Mouse (Mus musculus) C2C12 (cell line): ENCODE measurements around the gene Gosr1. TPM values are rescaled to one million over a fixed set of nuclear protein-coding genes. Genes with fewer than 3 reads are reported as not detected.

Experiments
- H3K27me3 ChIP-seq: one replicate; pipeline ENCODE4 v1.6.1; 2011; ENCODE audit not compliant: control insufficient read depth, insufficient read depth, insufficient read length
- H3K36me3 ChIP-seq: one replicate; pipeline ENCODE4 v1.6.1; 2011; ENCODE audit not compliant: control insufficient read depth, insufficient read depth
- H3K4me3 ChIP-seq: one replicate; pipeline ENCODE4 v1.5.1; 2011; ENCODE audit warnings: mild to moderate bottlenecking, control low read depth; ENCODE audit not compliant: poor library complexity, insufficient read depth, severe bottlenecking
- H3K79me2 ChIP-seq: one replicate; pipeline ENCODE4 v1.6.1; 2011; ENCODE audit not compliant: control insufficient read depth, insufficient read depth
- H3K79me3 ChIP-seq: one replicate; pipeline ENCODE4 v1.6.1; 2011; ENCODE audit warnings: low read depth, control low read depth
- H3ac ChIP-seq: one replicate; pipeline ENCODE3; 2011; ENCODE audit warnings: low read depth; ENCODE audit not compliant: control insufficient read depth, insufficient read length
- CEBPB ChIP-seq: IDR thresholded peaks from one replicate; pipeline ENCODE4 v1.6.1; 2011; ENCODE audit warnings: low read depth, mild to moderate bottlenecking, control low read depth, moderate library complexity
- CTCF ChIP-seq: IDR thresholded peaks from one replicate; pipeline ENCODE4 v1.5.1; 2011; ENCODE audit not compliant: control insufficient read depth, insufficient read depth, insufficient read length
- FOSL1 ChIP-seq: IDR thresholded peaks from one replicate; pipeline ENCODE4 v1.8.0; 2011; ENCODE audit warnings: mild to moderate bottlenecking, low read length; ENCODE audit not compliant: poor library complexity, insufficient read depth, severe bottlenecking
- MAX ChIP-seq: IDR thresholded peaks from one replicate; pipeline ENCODE4 v1.6.1; 2011; ENCODE audit warnings: mild to moderate bottlenecking, control low read depth
- MYOD1 ChIP-seq: IDR thresholded peaks from one replicate; pipeline ENCODE4 v1.6.1; 2011; ENCODE audit warnings: low read depth; ENCODE audit not compliant: control insufficient read depth, insufficient read length
- MYOG ChIP-seq: IDR thresholded peaks from one replicate; pipeline ENCODE4 v1.6.1; 2011; ENCODE audit not compliant: control insufficient read depth, insufficient read length; ENCODE audit errors: extremely low read depth
- USF1 ChIP-seq: IDR thresholded peaks from one replicate; pipeline ENCODE4 v1.6.1; 2011; ENCODE audit warnings: low read depth, mild to moderate bottlenecking, control low read depth, moderate library complexity
- polyA plus RNA-seq: library from polyadenylated mRNA; unstranded; fragments of >200 nt; fragmentation: generic; extraction: Trizol; gene quantifications from one replicate; pipeline ENCODE4 v1.2.1, GENCODE M21; 2012; ENCODE audit warnings: missing spikeins

Gene Gosr1
- polyA plus RNA-seq, 1 experiment, result 11.9 TPM

DNA sequence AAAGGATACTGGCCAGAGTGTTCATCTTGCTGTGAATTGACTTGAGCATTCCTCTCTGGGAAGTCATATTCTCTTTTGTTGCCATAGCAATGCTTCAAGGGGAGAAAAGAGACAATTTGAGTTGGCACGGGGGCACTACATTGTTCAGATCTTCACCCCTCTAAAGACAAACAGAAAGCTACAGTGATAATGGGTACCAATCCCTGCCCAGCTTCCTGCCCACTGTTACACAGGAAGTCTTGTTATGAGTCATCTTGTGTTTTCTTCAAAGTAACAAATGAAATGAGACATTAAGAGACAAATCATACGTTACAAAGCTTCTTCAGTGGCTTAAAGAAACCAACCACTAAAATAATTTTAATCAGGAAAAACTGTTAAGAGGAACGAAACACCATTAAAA, 28.8 kb downstream of the Gosr1 start:
- H3K79me2 ChIP-seq, result no peaks in the 10 kb centered on the region
- no peaks in the 10 kb centered on the region for H3K79me3 ChIP-seq
- H3K4me3 ChIP-seq, result no peak overlapping the region
- H3K27me3 ChIP-seq, result no peaks in the 10 kb centered on the region
- no peak overlapping the region for H3ac ChIP-seq
- H3K36me3 ChIP-seq, result peaks cover 36% of the 10 kb centered on the region
- TF ChIP-seq CTCF, result no peak
- no peak for TF ChIP-seq MYOG
- TF ChIP-seq FOSL1, result no peak
- no peak for TF ChIP-seq USF1
- no peak for TF ChIP-seq MYOD1
- no peak for TF ChIP-seq MAX
- no peak for TF ChIP-seq CEBPB

- Histone ChIP-seq H3K27me3 (no peaks in the 10 kb centered on the region), H3K79me2 (no peaks in the 10 kb centered on the region), H3ac (no peak overlapping the region), H3K4me3 (no peak overlapping the region), H3K79me3 (no peaks in the 10 kb centered on the region), H3K36me3 (peaks cover 36% of the 10 kb centered on the region)
- TF ChIP-seq CTCF (no peak), MYOG (no peak), MYOD1 (no peak), MAX (no peak), USF1 (no peak), CEBPB (no peak), FOSL1 (no peak)
Observed at GRCm38 (mm10) chr11:76730650-76731049, 32.7 kb downstream of the Gosr1 start.

DNA sequence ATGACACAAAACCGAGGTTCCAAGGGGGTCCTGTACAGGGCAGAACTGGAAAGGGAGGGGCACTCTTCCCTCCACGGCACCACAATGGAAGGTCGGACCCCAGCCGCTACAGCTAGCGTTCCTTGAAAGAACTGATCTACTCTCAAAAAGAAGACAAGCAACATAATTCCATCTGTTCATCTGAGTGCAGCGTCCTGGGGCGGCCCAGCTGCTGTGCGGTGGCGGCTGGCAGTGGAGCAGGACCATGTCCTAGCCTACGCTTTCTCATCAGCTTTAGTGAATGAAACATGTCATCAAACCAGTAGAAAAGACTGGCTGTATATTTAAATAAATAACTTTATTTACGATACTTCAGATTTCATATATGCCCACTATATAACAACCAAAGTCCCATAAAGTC, 35.3 kb downstream of the Gosr1 start:
- TF ChIP-seq USF1 (no peak), MYOD1 (no peak), MYOG (no peak), CTCF (no peak), FOSL1 (no peak), MAX (no peak), CEBPB (no peak)
- Histone ChIP-seq H3K27me3 (no peaks in the 10 kb centered on the region), H3K36me3 (peaks cover 22% of the 10 kb centered on the region), H3K79me2 (no peaks in the 10 kb centered on the region), H3ac (no peak overlapping the region), H3K79me3 (no peaks in the 10 kb centered on the region), H3K4me3 (no peak overlapping the region)

GRCm38 (mm10) chr11:76723911-76724310, 39.5 kb downstream of the Gosr1 start:
- TF ChIP-seq FOSL1 (no peak), USF1 (no peak), MYOG (no peak), MAX (no peak), CTCF (no peak), CEBPB (no peak), MYOD1 (no peak)
- no peak overlapping the region for H3K4me3 ChIP-seq
- H3ac ChIP-seq, result no peak overlapping the region
- peaks cover 9% of the 10 kb centered on the region for H3K36me3 ChIP-seq
- no peaks in the 10 kb centered on the region for H3K79me3 ChIP-seq
- H3K79me2 ChIP-seq, result no peaks in the 10 kb centered on the region
- no peaks in the 10 kb centered on the region for H3K27me3 ChIP-seq

DNA sequence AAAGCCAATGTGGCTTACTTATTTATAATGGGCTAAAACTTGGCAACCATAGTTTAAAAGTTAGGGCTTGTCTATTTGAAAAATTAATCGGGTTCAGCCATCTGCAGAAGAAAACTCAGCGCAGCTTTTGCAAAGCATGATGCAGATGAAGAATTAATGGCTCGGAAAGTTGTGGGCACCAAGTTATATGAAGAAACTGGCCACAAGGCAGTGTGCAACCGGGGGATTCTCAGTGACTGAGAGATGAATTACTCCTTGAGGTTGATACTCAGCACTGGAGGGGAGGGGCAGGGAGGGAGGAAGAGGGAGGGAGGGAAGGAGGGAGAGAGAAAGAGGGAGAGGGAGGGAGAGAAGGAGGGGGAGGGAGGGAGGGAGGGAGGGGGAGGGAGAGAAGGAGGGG, 46.4 kb downstream of the Gosr1 start:
- H3K4me3 ChIP-seq, result no peak overlapping the region
- peaks cover 4% of the 10 kb centered on the region for H3K27me3 ChIP-seq
- no peak overlapping the region for H3ac ChIP-seq
- no peaks in the 10 kb centered on the region for H3K79me3 ChIP-seq
- no peaks in the 10 kb centered on the region for H3K79me2 ChIP-seq
- H3K36me3 ChIP-seq, result no peaks in the 10 kb centered on the region
- TF ChIP-seq FOSL1, result no peak
- no peak for TF ChIP-seq CTCF
- TF ChIP-seq MYOD1, result no peak
- TF ChIP-seq USF1, result no peak
- TF ChIP-seq MYOG, result no peak
- TF ChIP-seq CEBPB, result no peak

GRCm38 (mm10) chr11:76709625-76710452, 53.5 kb downstream of the Gosr1 start:
- Histone ChIP-seq H3ac (no peak overlapping the region), H3K79me3 (no peaks in the 10 kb centered on the region), H3K36me3 (no peaks in the 10 kb centered on the region), H3K27me3 (peaks cover 4% of the 10 kb centered on the region), H3K79me2 (no peaks in the 10 kb centered on the region), H3K4me3 (no peak overlapping the region)
- TF ChIP-seq MYOD1 (no peak), CTCF (no peak), MYOG (no peak), MAX (no peak), CEBPB (no peak), USF1 (no peak), FOSL1 (no peak)
